Mouse (Mus musculus) heart, embryonic 14.5 days (tissue): ENCODE results near the gene Hmg20a. TPM values are rescaled to one million over a fixed set of nuclear protein-coding genes. Genes with fewer than 3 reads are reported as not detected.

Source experiments
- ATAC-seq: fragments of 200-750 bp; cut with Nextera tagmentation; 2 replicates; pipeline ENCODE4 v1.8.0; 2017; ENCODE audit warnings: low read depth, moderate TSS enrichment; ENCODE audit not compliant: insufficient number of reproducible peaks, insufficient read depth, low FRiP score
- H3K27ac ChIP-seq, 2 experiments: fragments of 200-500 bp in 1 of 2; fragments of 300-500 bp in 1 of 2; sonication (generic) in 1 of 2; replicated peaks in 1 of 2; 2 replicates each; pipeline ENCODE4 v1.5.1; 2012 to 2014; ENCODE audit warnings: low read depth in 2 of 2, low read length in 2 of 2, control low read depth in 1 of 2, mild to moderate bottlenecking in 1 of 2, mixed read lengths in 1 of 2; ENCODE audit not compliant: control insufficient read depth in 1 of 2, insufficient read depth in 1 of 2
- H3K27me3 ChIP-seq: fragments of 300-500 bp; sonication (generic); 2 replicates; pipeline ENCODE4 v1.6.1; 2014; ENCODE audit warnings: mild to moderate bottlenecking, low read length, control low read depth; ENCODE audit not compliant: control insufficient read depth, insufficient read depth
- H3K36me3 ChIP-seq: fragments of 300-500 bp; sonication (generic); 2 replicates; pipeline ENCODE4 v1.6.1; 2014; ENCODE audit warnings: mild to moderate bottlenecking, control low read depth, low read length, mixed read lengths; ENCODE audit not compliant: control insufficient read depth, insufficient read depth
- H3K4me1 ChIP-seq, 2 experiments: fragments of 200-500 bp in 1 of 2; fragments of 300-500 bp in 1 of 2; sonication (generic) in 1 of 2; 2 replicates each; pipeline ENCODE4 v1.6.1; 2012 to 2014; ENCODE audit warnings: low read length in 2 of 2, control low read depth in 1 of 2, mixed read lengths in 1 of 2; ENCODE audit not compliant: control insufficient read depth in 2 of 2, insufficient read depth in 2 of 2
- H3K4me2 ChIP-seq: fragments of 300-500 bp; sonication (generic); 2 replicates; pipeline ENCODE4 v1.6.1; 2014; ENCODE audit warnings: mild to moderate bottlenecking, low read length
- H3K4me3 ChIP-seq, 2 experiments: fragments of 200-500 bp in 1 of 2; fragments of 300-500 bp in 1 of 2; sonication (generic) in 1 of 2; 2 replicates each; pipeline ENCODE4 v1.5.1; 2012 to 2014; ENCODE audit warnings: low read length in 2 of 2, mild to moderate bottlenecking in 2 of 2, control low read depth in 1 of 2, low read depth in 1 of 2, moderate library complexity in 1 of 2; ENCODE audit not compliant: control insufficient read depth in 1 of 2, insufficient read depth in 1 of 2
- H3K9ac ChIP-seq: fragments of 300-500 bp; sonication (generic); 2 replicates; pipeline ENCODE4 v1.6.1; 2014; ENCODE audit warnings: mild to moderate bottlenecking, low read length
- H3K9me3 ChIP-seq: fragments of 300-500 bp; sonication (generic); 2 replicates; pipeline ENCODE4 v1.6.1; 2016; ENCODE audit warnings: low read length, control low read depth; ENCODE audit not compliant: control insufficient read depth
- WGBS: fragments of 180-500 bp; shearing (Covaris S2); extraction: QIAGEN DNeasy Blood & Tissue Kit; methylation state at CpG from one replicate; pipeline ENCODE4 v1.1.7; 2014; 5-methylcytosine and 5-hydroxymethylcytosine counted together
- polyA plus RNA-seq: library from polyadenylated mRNA; unstranded; fragments of >200 nt; fragmentation: Nextera tagmentation; extraction: Ambion mirVana; gene quantifications from 2 replicates; pipeline ENCODE4 v1.2.1, GENCODE M21; 2014

The Hmg20a gene
- polyA plus RNA-seq, 1 experiment from 2014 or later, result 58.5 TPM

DNA sequence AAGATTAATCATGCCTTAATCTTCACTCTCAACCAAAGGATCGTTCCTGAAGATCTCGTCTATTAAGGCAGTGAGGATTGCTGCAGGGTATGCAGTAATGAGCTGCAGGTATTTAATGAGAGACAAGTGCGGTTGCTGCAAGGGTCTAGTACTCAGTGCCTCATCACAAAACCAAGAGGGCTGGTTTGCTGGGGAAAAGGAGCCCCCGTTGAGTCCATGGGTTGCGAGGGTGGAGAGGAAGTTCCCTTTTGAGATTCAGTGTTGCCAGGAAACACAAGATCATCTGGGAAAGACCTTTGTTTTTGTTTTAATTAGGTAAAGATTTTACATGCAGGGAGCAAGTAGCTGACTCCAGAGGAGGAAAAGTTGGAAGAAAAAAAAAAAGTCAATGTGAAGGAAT lies 86.1 kb downstream of the Hmg20a start:
- no peaks in the 10 kb centered on the region for H3K27me3 ChIP-seq
- H3K4me1 ChIP-seq, result peaks cover 54 to 75% of the 10 kb centered on the region in 2 experiments
- ATAC-seq, result no peak
- H3K9ac ChIP-seq, result no peak overlapping the region
- H3K27ac ChIP-seq, result peak overlapping the region; percentile 61 to 98
- H3K36me3 ChIP-seq, result no peaks in the 10 kb centered on the region
- H3K9me3 ChIP-seq, result no peaks in the 10 kb centered on the region
- WGBS, result 61% methylated on average over 5 of the region's 5 CpGs
- H3K4me3 ChIP-seq, result no peak overlapping the region
- no peak overlapping the region for H3K4me2 ChIP-seq

DNA sequence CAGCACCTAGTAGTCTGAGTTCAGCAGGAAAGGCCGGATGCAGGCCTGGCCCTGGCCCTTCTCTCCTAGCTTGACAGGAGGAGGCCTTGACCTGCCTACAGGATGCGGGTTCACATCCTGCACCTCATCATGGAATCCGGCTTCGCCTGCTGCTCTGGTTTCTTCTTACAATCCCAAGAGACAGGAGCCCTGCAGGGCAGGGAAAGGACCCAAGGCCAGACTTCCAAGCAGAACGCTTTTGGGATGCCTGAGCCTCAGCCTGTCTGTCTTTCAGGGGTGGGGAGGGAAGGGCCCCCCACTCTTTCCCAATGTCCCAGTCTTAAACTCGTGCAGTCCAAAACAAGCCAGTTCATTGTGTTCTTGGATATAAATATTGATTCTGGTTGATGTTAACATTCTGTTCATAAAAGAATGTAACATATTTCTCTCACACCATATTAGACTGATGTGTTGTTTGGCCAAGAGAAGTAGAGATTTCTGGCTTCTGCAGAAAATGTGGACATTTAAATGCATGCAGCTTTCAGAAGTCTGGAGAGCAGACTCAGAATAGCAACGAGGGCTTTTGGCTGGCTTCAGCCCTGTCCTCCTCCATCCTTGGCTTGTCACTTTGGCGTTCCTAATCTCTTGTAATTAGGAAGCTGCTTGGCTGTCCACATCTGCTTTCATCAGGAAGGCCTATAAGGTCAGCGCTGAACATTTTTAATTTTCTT lies 86.8 kb downstream of the Hmg20a start:
- Histone ChIP-seq H3K9me3 (no peaks in the 10 kb centered on the region), H3K4me1 (peaks cover 54 to 76% of the 10 kb centered on the region in 2 experiments), H3K4me2 (peak overlapping the region; percentile 75), H3K36me3 (no peaks in the 10 kb centered on the region), H3K27ac (peak overlapping the region; percentile 98 to 99), H3K27me3 (no peaks in the 10 kb centered on the region), H3K9ac (peak overlapping the region; percentile 75; the same call in 1 of the 2 replicates), H3K4me3 (peak overlapping the region in 1 of 2 experiments; percentile 40; a peak in 1 of 4 replicates)
- WGBS, result 41% methylated on average over 9 of the region's 9 CpGs
- no peak for ATAC-seq

DNA sequence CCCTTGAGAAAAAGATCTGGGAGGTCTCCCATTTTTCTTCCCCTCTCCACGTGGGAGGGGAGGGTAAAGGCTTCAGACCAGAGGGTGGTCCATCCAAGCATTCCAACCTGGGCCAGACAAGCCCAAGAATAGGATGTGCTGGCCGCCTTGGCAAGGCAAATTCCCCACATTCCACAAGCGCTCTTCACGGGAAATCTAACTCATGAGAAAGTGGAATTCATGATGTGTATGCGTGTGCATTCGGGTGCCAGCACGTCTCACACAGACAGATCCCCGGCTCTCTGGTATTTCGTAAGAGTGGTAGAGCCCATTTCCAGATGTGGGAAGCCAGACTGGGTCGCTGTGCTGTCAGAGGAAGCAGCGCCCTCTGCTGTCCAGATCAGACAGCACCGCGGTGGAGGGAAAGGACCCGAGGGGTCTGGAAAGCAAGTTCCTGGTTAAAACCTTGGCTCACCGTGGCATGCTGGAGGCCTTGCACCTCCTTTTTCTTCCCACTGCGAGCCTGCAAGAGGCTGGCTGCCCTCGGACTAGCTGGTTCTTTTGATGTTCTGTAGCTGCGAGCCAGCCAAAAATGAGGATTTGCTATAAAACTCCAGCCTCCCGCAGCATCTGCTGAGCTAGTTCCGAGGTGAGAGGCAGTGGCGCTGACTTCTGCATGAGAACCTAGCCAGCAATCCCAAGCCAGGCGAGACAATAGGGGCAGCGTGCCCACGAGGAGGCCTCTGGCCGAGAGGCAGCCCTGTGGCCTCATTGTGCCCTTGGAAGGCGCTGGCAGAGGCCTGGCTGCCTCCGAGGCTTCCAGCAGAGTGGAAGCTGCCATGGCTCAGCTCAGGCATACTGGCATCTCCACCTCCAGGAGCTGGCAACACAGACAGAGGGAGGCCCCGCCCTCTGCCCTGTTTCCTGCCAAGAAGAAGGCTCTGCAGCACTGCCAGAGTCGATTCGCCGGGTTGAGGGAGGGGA lies 87.7 kb downstream of the Hmg20a start:
- peak overlapping the region; percentile 98 to 99 for H3K27ac ChIP-seq
- no peaks in the 10 kb centered on the region for H3K9me3 ChIP-seq
- H3K4me2 ChIP-seq, result peak overlapping the region; percentile 75
- peaks cover 54 to 73% of the 10 kb centered on the region in 2 experiments for H3K4me1 ChIP-seq
- H3K27me3 ChIP-seq, result no peaks in the 10 kb centered on the region
- no peaks in the 10 kb centered on the region for H3K36me3 ChIP-seq
- H3K9ac ChIP-seq, result peak overlapping the region; percentile 75
- under 1% methylated on average over 31 of the region's 31 CpGs for whole genome bisulfite sequencing
- peak overlapping the region; percentile 40 to 47 for H3K4me3 ChIP-seq
- peak; percentile 54 for ATAC-seq

- ATAC-seq, result no peak
- Histone ChIP-seq H3K27me3 (no peaks in the 10 kb centered on the region), H3K9me3 (no peaks in the 10 kb centered on the region), H3K36me3 (no peaks in the 10 kb centered on the region), H3K27ac (peak overlapping the region; percentile 98 to 99), H3K4me1 (peaks cover 47 to 63% of the 10 kb centered on the region in 2 experiments), H3K4me3 (peak overlapping the region; percentile 40 to 47), H3K9ac (peak overlapping the region; percentile 75), H3K4me2 (peak overlapping the region; percentile 75)
- WGBS, result 3% methylated on average over 25 of the region's 25 CpGs
These were observed 88.7 kb downstream of the Hmg20a start for GRCm38 (mm10) chr9:56506931-56507681.

- no peaks in the 10 kb centered on the region for H3K36me3 ChIP-seq
- no peaks in the 10 kb centered on the region for H3K9me3 ChIP-seq
- peak overlapping the region; percentile 40 to 47 for H3K4me3 ChIP-seq
- WGBS, result 41% methylated on average over 4 of the region's 4 CpGs
- peaks cover 45 to 57% of the 10 kb centered on the region in 2 experiments for H3K4me1 ChIP-seq
- no peak for ATAC-seq
- H3K9ac ChIP-seq, result peak overlapping the region; percentile 75
- no peaks in the 10 kb centered on the region for H3K27me3 ChIP-seq
- H3K4me2 ChIP-seq, result peak overlapping the region; percentile 75
- H3K27ac ChIP-seq, result peak overlapping the region; percentile 98 to 99
These were observed 89.3 kb downstream of the Hmg20a start for GRCm38 (mm10) chr9:56507682-56508061.

GRCm38 (mm10) chr9:56508835-56509451 lies 90.5 kb downstream of the Hmg20a start:
- Histone ChIP-seq H3K27ac (peak overlapping the region; percentile 46 to 98; a peak in 3 of 4 replicates), H3K4me1 (peaks cover 44 to 48% of the 10 kb centered on the region in 2 experiments), H3K9ac (no peak overlapping the region), H3K9me3 (no peaks in the 10 kb centered on the region), H3K27me3 (no peaks in the 10 kb centered on the region), H3K36me3 (no peaks in the 10 kb centered on the region), H3K4me3 (no peak overlapping the region), H3K4me2 (no peak overlapping the region)
- WGBS, result 33% methylated on average over 11 of the region's 11 CpGs
- ATAC-seq, result no peak

DNA sequence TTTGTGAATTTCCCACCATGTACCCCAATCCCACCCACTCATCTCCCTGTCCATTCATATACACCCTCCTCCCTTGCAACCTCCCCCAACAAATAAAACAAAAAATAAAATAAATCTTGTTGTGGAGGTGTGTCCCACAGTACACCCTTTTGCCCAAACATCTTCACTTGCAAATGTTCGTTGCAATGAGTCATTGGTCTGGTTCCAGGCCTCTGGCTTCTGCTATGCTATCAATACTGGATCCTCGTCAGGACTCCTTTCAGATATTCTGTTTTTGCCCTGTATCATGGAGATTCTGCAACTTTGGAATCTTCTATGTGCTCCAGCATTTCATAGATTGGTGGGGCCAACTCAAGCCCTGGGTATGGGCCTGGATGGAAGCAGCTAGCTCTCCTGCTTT lies 91.9 kb downstream of the Hmg20a start:
- H3K9me3 ChIP-seq, result no peaks in the 10 kb centered on the region
- H3K27ac ChIP-seq, result no peak overlapping the region
- no peak overlapping the region for H3K4me2 ChIP-seq
- H3K4me1 ChIP-seq, result peaks cover 34 to 36% of the 10 kb centered on the region in 2 experiments
- H3K4me3 ChIP-seq, result no peak overlapping the region
- H3K9ac ChIP-seq, result no peak overlapping the region
- H3K36me3 ChIP-seq, result no peaks in the 10 kb centered on the region
- ATAC-seq, result no peak
- no peaks in the 10 kb centered on the region for H3K27me3 ChIP-seq
- WGBS, result 79% methylated on average over 2 of the region's 2 CpGs
